Mouse (Mus musculus) erythroblast, embryonic 14.5 days (primary cell): ENCODE results near the gene Bcor.

Source experiments
- GATA1 ChIP-seq: IDR thresholded peaks from 2 replicates; pipeline ENCODE4 v1.6.1; 2012; ENCODE audit warnings: low read length, inconsistent platforms, mixed read lengths
- TAL1 ChIP-seq: IDR thresholded peaks from 3 replicates; pipeline ENCODE4 v1.6.1; 2012; ENCODE audit warnings: low read length, inconsistent platforms, mixed read lengths

DNA sequence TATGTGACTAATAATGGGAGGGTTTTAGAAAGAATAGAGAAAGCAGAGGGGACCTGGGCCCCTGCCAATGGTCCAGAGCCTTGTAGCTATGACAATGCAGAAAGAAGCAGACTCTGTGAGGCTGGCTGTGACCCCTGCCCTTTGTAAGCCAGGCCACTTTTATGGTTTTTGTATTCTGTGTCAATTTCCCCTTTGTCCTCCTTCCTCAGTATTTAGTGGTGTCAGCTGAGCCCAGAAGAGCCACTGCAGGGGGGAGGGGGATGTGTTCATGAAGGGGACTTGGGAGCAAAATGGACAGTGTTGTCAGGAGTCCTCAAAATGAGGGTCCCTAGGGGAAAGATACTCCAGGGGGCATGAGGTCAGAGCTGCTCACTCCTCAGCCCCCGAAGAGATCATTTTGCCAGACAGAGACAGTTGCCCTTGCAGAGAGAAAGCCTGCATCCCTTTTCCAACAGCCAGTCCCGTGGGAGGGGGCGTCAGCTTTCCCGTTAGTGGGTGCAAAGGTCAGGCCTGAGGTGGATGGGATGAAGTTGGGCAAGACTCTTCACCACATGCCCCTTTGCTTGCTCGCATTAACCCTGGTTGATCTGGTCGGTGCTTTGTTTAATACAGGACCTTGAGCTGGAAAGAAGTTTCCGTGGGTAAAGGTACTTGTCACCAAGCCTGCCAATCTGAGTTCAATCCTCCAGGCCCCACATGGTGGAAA, 171.8 kb downstream of the Bcor start:
- TF ChIP-seq GATA1: no peak
- no peak for TF ChIP-seq TAL1
